Mouse (Mus musculus): Measurements from ENCODE around the gene Dnajb13.

GRCm38 (mm10) chr7:100484493-100484892 is 30.3 kb downstream of the Dnajb13 start:
- TF ChIP-seq CTCF (IDR thresholded peaks at IDR 0.05; ENCODE audit: extremely low read depth, insufficient read length, insufficient replicate concordance, low read depth, low read length) (no peak), POLR2A (IDR thresholded peaks at IDR 0.05; ENCODE audit: low read depth, low read length) (no peak)

Measured in small intestine, adult 2 months (tissue).